Mouse (Mus musculus) lung, postnatal 14 days (tissue): ENCODE measurements around the gene Rdh8.
A peak's percentile ranks its signal among the peaks of the same experiment; 100 is the strongest.
"Not testable (repeated sequence)": the region's sequence is repeated elsewhere in the genome, so short reads cannot be mapped to it uniquely, and the experiment has no call there.

ENCODE experiments used
- DNase-seq: peaks from one replicate; pipeline ENCODE4 v3.0.0; 2021

Gene Rdh8

DNA sequence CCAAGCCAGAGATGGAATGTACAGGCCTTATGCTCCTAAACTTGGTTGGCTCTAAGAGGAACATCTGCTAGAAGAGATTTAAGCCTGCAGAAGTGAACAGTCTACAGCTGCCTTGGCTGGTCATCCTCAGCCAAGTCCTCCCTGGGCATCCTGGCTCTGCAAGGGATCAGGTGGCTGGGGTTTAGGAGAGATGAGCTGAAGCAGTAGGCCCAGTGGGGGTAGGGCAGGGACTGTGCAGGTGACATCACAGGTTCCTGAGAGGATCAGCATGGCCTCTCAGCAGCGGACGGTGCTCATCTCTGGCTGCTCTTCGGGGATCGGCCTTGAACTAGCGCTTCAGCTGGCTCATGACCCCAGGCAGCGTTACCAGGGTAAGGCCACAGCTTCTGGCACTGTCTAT, at the start of gene Rdh8:
TSS of gene Rdh8 (plus strand) at position 268 of the 400 bp plus-strand sequence.
- DNase-seq: no peak

DNA sequence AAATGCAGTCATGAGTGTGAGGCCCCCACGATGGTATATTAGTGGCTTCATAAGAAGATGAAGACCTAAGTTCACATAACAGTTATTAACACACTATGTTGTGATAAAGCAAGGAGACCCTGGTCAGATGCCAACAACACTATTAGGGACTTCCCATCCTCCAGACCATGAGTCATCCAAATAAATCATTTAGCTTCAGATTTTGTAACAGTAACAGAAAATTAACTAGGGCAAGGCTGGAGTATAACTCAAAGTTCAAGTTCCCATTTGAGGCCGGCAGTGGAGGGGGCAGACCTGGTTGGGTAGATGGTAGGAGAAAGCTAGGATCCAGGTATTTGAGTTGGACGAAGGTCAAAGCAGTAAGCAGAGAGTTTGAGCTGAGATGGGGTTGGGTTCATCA, 37.0 kb upstream of the Rdh8 start:
- DNase-seq: no peak

DNA sequence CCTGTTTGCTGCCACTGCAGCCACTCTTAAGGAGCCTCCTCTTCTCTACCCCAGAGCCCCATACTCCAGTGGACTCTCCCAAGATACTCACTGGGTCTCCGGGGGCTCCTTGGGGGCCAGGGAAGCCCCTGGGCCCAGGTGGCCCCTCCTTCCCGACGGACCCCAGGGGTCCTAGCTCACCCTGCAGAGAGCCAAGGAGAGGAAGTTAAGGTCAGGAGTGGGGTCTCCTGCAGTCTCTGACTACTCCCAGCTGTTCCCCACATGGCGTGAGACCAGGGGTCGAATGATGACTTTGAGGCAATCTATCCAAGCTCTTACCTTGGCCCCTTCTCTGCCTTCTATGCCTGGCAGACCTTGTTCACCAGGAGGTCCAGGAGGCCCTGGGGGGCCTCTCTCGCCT, 33.2 kb upstream of the Rdh8 start:
- DNase-seq: no peak

DNA sequence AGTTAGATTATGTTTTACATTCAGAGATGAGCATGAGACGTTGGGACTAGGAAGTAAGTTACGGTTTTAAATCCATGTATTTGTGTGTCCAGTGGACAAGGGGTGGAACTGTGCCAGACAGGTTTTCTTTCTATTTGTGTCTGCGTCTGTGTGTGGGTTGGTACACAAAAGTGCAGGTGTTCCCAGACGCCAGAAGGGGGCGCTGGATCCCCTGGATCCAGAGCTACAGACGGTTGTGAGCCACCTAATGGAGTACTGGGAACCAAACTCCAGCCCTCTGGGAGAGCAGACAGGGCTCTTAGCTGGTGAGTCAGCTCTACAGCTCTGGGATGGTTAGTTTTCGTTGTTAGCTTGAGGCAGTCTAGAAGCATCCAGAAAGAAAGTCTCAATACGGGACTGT, 30.3 kb upstream of the Rdh8 start:
- DNase-seq: no peak

DNA sequence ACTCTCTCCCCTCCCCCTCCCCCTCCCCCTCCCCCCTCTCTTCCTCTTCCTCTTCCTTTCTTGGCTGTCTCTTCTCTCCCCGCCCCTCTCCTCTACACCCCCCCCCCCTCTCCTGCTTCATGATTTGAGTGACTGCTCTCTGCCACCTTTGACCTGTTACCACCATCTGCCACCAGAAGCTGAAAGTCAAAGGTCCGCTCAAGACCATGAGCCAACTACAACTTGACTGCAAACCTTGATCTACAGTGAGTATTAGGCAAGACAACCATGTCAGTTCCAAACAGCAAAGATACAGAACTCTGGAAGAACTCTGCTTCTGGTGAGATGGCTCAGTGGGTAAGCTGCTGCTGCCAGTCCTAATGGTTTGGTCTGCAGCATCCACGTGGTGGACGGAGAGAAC, 28.7 kb upstream of the Rdh8 start:
- DNase-seq: no peak

DNA sequence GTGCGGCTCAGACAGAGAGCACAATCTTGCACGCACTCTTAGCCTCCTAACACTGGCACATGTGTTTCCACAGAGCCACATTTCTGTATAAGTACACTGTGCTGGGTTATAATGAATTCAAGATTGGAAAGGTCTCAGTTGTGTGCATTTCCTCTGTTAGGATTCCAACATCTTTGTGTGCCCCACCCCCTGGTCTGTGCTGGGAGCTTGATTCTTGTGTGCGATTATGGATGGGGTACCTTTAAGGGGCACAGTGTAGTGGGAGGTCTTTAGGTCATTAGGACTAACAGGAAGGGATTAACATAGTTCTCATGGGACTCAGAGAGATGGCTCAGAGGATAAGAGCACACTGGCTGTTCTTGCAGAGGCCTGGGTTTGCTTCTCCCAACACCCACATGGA, 28.0 kb upstream of the Rdh8 start:
- DNase-seq: no peak

DNA sequence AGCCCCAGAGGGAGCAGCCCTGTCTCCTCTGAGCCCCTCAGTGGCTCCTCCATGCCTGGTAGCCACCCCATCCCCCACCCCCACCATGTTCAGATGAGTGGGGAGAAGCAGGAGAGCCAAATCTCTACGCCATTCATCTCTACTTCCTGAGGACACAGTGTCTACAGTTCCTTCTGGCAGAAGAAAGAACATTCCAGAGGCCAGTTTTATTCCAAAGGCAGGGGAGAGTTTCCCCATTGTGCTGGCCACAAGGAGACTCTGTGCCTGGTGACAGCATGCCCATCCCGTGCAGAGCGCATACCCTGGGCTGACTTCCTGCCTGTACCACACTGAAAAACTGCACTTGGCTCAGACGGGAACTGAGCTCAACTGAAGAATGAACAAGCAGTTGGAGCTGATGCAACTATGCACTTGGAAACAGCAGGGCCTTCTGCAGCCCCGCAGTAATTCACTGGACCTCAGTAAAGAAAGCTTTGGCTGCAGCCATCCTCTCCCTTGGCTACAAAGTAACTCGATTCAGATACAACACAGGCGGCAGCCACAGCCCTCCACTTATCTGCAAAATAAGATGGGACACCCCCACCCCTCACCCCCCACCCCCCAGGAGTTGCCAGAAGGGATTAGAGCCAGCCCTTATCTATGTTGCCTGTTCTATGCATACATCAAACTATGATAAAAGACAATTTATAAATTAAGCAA, 24.0 kb upstream of the Rdh8 start:
- DNase-seq: peak; percentile 45

DNA sequence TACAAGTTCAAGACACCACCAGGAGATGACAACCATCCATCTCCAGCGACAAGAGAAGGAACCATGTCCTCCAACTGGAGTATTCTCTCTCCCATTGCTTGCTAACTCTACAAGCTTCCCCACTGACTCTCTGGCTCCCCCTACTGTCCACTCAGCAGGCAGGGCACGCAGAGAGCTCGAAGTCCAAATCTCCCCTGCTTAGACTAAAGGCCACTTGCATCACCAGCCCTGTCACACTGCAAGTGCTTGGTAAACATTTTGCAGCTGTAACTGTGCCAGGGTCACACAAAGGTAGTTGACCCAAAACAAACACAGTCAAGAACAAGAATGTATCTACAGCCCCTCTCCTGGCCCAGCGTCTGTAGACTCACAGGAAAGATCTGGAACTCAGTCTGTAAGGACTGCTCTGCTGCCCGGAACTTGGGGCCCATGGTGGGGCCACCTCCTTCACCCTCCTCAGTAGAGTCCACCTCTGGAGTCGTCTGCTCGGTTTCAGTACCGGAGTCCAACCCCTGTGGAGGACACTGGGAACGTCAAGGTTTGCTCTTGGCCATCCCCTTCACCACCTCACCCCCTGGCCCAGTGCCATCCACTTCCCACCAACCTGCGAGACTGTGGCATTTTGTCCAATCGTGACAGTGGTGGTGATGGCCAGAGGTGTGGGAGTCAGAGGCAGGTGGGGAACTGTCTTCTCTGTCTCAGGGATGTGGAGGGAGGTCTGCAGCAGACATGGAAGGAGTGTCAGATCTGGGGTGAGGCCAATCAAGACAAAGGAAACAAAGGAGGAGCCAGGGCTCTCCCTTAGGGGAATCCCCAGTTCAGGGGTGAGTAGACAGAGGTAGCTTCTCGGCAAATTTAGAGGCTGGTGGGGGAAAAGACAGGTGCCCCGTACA, 13.8 kb upstream of the Rdh8 start:
- DNase-seq: peak; percentile 83

DNA sequence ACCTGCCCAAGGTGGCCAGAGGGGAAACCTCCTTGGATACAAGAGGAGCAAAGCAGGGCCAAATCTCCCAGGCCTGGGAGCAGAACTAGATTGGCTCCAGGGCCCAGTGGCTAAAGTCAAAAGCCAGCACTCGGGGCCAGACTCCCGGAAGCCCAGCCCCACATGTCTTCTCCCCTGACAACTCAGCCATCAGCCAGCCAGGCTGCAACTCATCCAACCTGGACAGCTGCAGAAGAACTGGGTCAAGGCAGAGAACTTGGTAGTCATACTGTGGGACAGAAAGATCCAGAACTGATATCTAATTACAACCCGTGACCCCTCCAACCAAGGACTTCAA, 13.2 kb upstream of the Rdh8 start:
- DNase-seq: no peak

DNA sequence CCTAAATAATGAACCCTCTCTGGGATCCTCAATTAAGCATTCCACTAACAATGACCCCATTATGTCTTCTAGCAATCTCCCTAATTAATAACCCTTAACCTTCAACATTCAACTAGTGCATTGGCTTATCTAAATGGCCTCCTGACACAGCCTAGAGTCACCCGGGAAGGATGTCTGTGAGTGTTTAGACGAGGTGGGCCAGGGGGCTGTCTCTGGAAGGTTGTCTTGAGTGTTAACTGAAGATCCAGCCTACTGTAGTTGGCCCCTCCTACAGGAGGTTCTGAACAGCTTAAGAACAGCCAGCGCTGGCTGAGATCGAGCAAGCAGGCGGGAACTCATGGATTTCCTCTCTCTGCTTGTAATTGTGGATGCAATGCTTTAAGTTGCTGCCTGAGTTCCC, 12.6 kb upstream of the Rdh8 start:
- DNase-seq: no peak

DNA sequence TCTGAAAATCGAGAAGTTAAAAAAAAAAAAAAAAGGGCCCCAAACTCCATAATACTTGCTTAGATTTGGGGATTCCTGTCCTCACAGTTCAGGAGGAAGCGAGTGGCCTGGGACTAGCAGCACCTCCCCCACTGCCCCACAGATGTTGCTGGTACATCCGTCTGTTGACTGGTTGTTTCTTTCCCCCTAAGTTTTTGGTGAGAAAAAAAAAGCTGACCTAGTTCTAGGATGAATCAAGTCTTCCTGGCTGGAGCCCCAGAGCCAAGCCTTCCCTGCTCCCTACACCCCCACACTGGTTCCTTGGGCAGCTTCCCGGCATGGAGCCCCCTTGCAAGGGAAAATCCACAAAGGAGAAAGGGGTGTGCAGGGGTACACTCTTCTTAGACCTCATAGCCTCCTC, 8.0 kb upstream of the Rdh8 start:
- DNase-seq: no peak

DNA sequence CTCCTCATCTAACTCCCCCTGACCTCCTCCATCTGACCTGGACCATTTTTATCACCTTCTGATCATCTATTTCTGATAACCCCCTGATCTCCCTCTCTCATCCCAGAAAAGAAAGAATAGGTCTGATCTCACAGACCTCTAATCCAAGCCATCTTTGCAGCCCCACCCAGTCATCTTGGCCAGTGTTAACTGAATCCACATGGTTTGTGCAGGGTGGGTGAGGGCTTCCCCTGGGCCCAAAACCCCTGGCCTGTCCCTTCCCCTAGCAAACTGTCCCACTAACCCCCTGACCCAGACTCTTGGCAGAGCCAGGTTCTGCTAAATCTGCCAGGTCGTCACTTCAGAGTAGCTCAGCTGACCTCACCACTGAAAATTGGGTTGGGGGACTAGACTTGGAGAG, 7.5 kb upstream of the Rdh8 start:
- DNase-seq: no peak

DNA sequence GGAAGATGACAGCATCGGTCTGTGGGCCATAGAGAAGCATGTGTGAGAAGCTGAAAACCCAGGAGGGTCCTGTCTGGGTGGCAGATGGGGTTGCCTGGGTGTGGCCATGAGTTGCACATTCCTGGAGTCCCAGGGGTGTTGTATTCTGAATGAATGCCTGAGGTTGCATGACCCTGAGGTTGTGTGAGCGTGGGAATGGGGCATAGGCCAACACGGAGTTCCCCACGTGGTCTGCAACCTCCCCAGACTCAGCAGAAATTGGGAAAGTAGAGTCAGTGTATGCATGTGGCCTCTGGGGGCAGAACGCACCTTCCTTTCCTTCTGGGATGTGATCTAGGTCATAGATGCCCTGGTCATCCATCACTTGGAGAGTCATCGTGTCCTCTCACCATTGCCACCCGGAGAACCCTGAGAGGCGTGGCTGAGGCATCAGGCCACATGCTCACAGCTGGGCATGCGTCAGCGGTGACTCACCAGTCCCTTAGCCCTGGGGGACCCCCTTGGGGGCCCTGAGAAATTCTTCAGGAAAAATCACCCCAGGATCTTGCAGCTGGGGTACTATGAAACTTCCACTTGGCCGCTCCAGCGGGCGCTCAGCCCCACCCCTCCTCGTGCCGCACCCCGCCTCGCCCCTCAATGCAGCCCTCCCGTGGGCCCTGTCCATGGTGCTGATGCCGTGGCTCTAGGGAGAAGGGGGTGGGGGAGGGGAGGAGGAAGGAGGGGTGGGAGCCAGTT, 5.6 kb upstream of the Rdh8 start:
- DNase-seq: peak; percentile 58

DNA sequence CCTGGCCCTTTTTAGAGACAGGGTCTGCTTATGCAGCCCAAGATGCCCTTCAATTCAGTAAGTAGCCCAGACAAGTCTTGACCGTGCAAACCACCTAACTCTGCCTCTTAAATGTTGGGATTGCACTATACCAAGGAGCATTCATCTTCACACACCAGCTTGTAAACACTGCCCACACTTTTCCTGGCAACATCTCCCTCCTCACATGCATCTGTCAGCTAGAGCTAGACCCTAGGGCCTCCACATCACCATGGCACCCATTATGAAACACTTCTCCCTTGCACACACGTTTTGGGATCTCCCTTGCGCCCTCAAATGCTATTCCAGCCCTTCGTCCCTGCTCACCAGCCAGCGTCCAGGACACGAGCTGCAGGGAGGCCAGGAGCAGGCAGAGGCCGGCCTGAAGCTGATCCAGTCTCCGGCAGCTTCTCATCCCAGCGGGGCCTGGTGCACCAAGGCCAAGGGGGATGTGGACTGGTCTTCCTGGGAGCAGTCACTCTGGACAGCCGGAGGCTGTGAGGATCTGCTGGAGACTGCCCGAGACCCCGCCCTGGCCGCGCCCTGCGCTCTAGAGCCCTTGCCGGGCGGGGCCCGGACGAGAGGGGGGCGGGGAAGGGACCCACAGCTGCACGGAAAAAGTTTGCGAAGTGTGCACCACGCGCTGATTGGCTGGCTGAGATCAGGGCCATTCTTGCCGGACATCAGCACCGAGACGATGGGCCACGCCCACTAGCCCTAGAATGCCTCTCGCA, 3.6 kb upstream of the Rdh8 start, which contains the start of gene Col5a3:
TSS of gene Col5a3 (minus strand) at position 547 of the 752 bp plus-strand sequence.
- peak; percentile 45 for DNase-seq

DNA sequence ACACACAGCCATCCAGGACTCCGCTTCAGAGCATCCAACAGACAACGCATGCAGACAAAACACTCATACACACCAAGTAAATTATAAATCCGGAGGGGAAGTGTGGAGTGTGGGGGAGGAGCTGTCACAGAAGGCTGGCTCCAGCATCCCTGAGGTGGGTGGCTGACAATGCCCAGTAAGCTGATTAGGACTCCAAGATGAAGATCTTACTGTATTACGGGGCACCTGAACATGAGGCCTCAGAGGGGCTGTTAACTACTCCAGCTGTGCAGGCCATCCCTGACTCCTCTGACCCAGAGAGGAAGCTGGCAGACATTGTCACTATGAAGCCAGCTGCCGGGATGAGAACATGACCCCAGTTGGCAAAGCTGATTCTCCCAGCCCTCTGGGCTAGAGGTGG, 1.7 kb downstream of the Rdh8 start:
- no peak for DNase-seq

DNA sequence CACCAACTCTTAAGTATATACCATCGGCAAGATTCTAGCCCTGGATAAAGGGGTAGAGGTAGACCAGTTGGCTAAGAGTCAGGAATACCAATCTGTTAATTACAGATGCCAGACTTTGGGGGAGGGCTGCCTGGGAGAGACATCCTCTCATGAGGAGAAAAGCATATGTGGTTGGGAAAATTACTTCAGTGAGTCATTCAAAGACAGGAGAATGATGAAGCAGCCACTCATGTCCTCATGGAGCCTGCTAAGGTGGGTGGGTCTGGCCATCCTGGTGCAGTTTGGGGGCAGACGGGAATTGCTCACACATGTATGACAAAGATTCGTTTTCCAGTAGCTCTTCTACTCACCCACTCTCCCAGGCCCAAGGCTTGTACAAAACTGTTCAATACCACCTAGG, 4.5 kb downstream of the Rdh8 start:
- DNase-seq: no peak

DNA sequence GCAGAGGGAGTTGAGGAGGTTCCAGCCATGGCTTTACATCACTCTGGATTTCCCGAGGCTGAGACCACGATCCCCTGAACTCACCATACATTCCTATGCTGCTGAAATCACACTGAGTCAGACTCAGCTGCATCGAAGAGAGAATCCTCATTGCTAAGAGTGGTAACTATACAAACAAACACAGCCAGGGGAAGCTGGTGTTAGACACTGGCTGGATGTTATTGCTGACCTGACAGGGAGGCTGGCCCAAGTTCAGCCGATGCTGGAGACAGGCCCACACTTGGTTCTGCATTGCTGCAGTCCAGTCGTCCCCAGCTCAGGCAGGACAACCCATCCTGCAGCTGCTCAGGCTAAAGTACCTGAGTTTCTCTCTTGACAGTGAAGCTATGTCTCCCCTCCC, 7.5 kb downstream of the Rdh8 start:
- DNase-seq: peak; percentile 25

DNA sequence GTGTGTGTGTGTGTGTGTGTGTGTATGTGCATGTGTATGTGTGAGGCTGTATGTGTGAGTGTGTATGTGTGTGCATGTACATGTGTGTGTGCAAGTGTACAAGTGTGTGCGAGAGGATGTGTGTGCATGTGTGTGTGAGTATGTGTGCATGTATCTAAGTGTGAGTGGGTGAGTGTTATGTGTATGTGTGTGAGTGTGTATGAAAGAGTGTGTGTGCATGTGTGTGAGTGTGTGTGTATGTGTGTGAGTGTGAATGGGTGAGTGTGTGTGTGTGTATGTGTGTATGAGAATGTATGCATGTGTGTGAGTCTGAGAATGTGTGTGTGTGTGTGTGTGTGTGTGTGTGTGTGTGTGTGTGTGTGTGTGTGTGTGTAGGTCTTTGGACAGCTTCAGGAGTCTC, 9.8 kb downstream of the Rdh8 start:
- no peak for DNase-seq

DNA sequence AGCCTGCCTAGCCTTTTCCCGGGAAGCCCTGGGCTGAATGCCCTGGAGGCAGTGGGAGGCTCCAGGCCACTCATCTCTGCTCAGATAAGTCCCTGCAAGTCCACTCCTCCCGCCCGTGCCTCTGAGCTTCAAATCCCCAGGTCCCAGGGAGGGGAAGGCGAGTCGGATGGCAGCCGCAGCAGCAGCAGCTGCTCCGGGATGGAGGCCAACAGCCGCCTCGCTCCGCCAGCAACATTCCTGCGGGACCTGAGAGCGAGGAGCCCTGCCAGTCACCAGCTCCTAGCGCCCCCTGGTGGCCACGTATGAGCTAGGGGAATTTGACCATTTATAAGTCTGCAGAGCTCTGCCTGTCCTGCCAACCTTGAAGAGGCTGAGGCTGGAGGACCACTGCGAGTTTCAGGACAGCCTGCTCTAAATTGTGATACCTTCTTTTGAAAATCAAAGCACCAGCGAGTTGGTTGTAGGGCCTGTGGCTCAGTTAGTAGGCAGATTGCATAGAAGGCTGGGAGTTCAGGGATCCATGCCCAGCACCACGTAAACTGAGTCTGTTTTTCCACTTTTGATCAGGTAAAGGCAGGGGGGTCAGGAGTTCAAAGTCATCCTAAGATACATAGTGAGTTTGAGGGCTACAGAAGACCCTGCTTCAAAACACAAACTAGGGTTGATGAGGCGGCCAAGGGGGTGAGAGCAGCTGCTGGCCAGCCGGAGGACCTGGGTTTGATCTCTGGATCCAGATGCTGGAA, 12.8 kb downstream of the Rdh8 start:
- DNase-seq: peak; percentile 97

DNA sequence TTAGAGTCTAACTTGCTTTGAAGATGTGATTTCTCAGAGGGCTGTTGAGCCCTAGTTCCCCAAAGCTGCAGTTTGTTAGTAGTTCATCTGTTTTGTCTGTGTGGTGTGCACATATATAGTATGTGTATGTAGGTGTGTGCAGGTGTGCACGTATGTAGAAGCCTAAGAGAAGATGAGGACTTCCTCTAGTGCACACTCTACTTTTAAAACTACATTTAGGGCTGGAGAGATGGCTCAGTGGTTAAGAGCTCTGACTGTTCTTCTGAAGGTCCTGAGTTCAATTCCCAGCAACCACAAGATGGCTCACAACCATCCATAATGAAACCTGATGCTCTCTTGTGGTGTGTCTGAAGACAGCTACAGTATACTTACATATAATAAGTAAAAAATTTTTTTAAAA, 16.6 kb downstream of the Rdh8 start:
- DNase-seq: no peak

DNA sequence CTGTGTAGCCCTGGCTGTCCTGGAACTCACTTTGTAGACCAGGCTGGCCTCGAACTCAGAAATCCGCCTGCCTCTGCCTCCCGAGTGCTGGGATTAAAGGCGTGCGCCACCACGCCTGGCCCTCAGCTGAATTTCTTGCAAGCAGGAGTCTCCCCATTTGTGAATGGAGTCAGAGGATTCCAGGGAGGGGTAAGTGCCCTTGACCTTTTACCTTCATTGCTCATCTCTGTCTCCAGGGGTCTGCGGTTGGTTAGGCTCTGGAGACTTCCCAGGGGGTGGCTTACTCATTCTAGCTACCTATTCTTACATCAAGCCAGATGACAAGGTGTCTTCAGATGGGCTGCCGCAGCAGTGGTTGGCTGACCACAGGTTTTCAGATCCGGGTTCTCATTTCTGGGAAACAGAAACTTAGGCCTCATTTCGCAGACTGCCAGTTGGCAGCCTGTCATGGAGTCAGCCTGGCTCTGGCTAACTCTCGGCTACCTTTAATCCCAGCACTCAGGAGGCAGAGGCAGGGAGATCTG, 17.2 kb downstream of the Rdh8 start:
- DNase-seq: not testable (repeated sequence)
